Mouse (Mus musculus): ENCODE results near the gene Vav3. TPM values are rescaled to one million over a fixed set of nuclear protein-coding genes. Genes with fewer than 3 reads are reported as not detected.

The Vav3 gene
- polyA plus RNA-seq, 1 experiment from 2014 or later, result 16.3 TPM

- no peaks in the 10 kb centered on the region for H3K27me3 ChIP-seq (ENCODE audit: control insufficient read depth, insufficient read depth, low read length)
- H3K4me2 ChIP-seq (replicated peaks; ENCODE audit: low read depth, low read length), result no peak overlapping the region
- 57% methylated on average over 4 of the region's 4 CpGs for WGBS
- no peaks in the 10 kb centered on the region for H3K4me1 ChIP-seq (ENCODE audit: control insufficient read depth, insufficient read depth, low read length)
- no peak overlapping the region for H3K27ac ChIP-seq (ENCODE audit: low read length)
- H3K36me3 ChIP-seq (ENCODE audit: control insufficient read depth, insufficient read depth, low read length), result no peaks in the 10 kb centered on the region
- H3K9ac ChIP-seq (replicated peaks; ENCODE audit: low read depth, low read length), result no peak overlapping the region
- no peak for ATAC-seq (ENCODE audit: insufficient number of reproducible peaks, insufficient read depth, low FRiP score, low read depth)
- no peak overlapping the region for H3K4me3 ChIP-seq (ENCODE audit: low read depth, low read length)
- H3K9me3 ChIP-seq (ENCODE audit: control insufficient read depth, low read depth, low read length), result no peaks in the 10 kb centered on the region
Observed at GRCm38 (mm10) chr3:109360746-109361145, 20.3 kb downstream of the Vav3 start.

- no peak for ATAC-seq (ENCODE audit: insufficient number of reproducible peaks, insufficient read depth, low FRiP score, low read depth)
- 84% methylated on average over 5 of the region's 5 CpGs for WGBS
- Histone ChIP-seq H3K27ac (ENCODE audit: low read length) (no peak overlapping the region), H3K9me3 (ENCODE audit: control insufficient read depth, low read depth, low read length) (no peaks in the 10 kb centered on the region), H3K9ac (replicated peaks; ENCODE audit: low read depth, low read length) (no peak overlapping the region), H3K4me3 (ENCODE audit: low read depth, low read length) (no peak overlapping the region), H3K36me3 (ENCODE audit: control insufficient read depth, insufficient read depth, low read length) (no peaks in the 10 kb centered on the region), H3K4me1 (ENCODE audit: control insufficient read depth, insufficient read depth, low read length) (no peaks in the 10 kb centered on the region), H3K27me3 (ENCODE audit: control insufficient read depth, insufficient read depth, low read length) (no peaks in the 10 kb centered on the region), H3K4me2 (replicated peaks; ENCODE audit: low read depth, low read length) (no peak overlapping the region)
Observed at GRCm38 (mm10) chr3:109361882-109362281, 21.4 kb downstream of the Vav3 start.

- Histone ChIP-seq H3K4me3 (ENCODE audit: low read depth, low read length) (no peak overlapping the region), H3K9ac (replicated peaks; ENCODE audit: low read depth, low read length) (no peak overlapping the region), H3K36me3 (ENCODE audit: control insufficient read depth, insufficient read depth, low read length) (no peaks in the 10 kb centered on the region), H3K27ac (ENCODE audit: low read length) (no peak overlapping the region), H3K9me3 (ENCODE audit: control insufficient read depth, low read depth, low read length) (no peaks in the 10 kb centered on the region), H3K4me2 (replicated peaks; ENCODE audit: low read depth, low read length) (no peak overlapping the region), H3K27me3 (ENCODE audit: control insufficient read depth, insufficient read depth, low read length) (no peaks in the 10 kb centered on the region), H3K4me1 (ENCODE audit: control insufficient read depth, insufficient read depth, low read length) (no peaks in the 10 kb centered on the region)
- WGBS, result 83% methylated on average over 3 of the region's 3 CpGs
- no peak for ATAC-seq (ENCODE audit: insufficient number of reproducible peaks, insufficient read depth, low FRiP score, low read depth)
Observed at GRCm38 (mm10) chr3:109362310-109362709, 21.9 kb downstream of the Vav3 start.

GRCm38 (mm10) chr3:109363522-109363921, 23.1 kb downstream of the Vav3 start:
- Histone ChIP-seq H3K27ac (ENCODE audit: low read length) (no peak overlapping the region), H3K27me3 (ENCODE audit: control insufficient read depth, insufficient read depth, low read length) (no peaks in the 10 kb centered on the region), H3K9ac (replicated peaks; ENCODE audit: low read depth, low read length) (no peak overlapping the region), H3K4me1 (ENCODE audit: control insufficient read depth, insufficient read depth, low read length) (no peaks in the 10 kb centered on the region), H3K36me3 (ENCODE audit: control insufficient read depth, insufficient read depth, low read length) (no peaks in the 10 kb centered on the region), H3K4me2 (replicated peaks; ENCODE audit: low read depth, low read length) (no peak overlapping the region), H3K4me3 (ENCODE audit: low read depth, low read length) (no peak overlapping the region), H3K9me3 (ENCODE audit: control insufficient read depth, low read depth, low read length) (no peaks in the 10 kb centered on the region)
- 41% methylated on average over 5 of the region's 5 CpGs for WGBS
- ATAC-seq (ENCODE audit: insufficient number of reproducible peaks, insufficient read depth, low FRiP score, low read depth), result no peak

GRCm38 (mm10) chr3:109365875-109366274, 25.4 kb downstream of the Vav3 start:
- ATAC-seq (ENCODE audit: insufficient number of reproducible peaks, insufficient read depth, low FRiP score, low read depth), result no peak
- 92% methylated on average over 2 of the region's 2 CpGs for WGBS
- no peaks in the 10 kb centered on the region for H3K9me3 ChIP-seq (ENCODE audit: control insufficient read depth, low read depth, low read length)
- H3K4me1 ChIP-seq (ENCODE audit: control insufficient read depth, insufficient read depth, low read length), result no peaks in the 10 kb centered on the region
- H3K27ac ChIP-seq (ENCODE audit: low read length), result no peak overlapping the region
- H3K4me3 ChIP-seq (ENCODE audit: low read depth, low read length), result no peak overlapping the region
- H3K36me3 ChIP-seq (ENCODE audit: control insufficient read depth, insufficient read depth, low read length), result no peaks in the 10 kb centered on the region
- no peak overlapping the region for H3K9ac ChIP-seq (replicated peaks; ENCODE audit: low read depth, low read length)
- H3K4me2 ChIP-seq (replicated peaks; ENCODE audit: low read depth, low read length), result no peak overlapping the region
- H3K27me3 ChIP-seq (ENCODE audit: control insufficient read depth, insufficient read depth, low read length), result no peaks in the 10 kb centered on the region

GRCm38 (mm10) chr3:109366411-109366851, 26.0 kb downstream of the Vav3 start:
- WGBS, result 46% methylated on average over 7 of the region's 7 CpGs
- ATAC-seq (ENCODE audit: insufficient number of reproducible peaks, insufficient read depth, low FRiP score, low read depth), result no peak
- no peaks in the 10 kb centered on the region for H3K4me1 ChIP-seq (ENCODE audit: control insufficient read depth, insufficient read depth, low read length)
- H3K27ac ChIP-seq (ENCODE audit: low read length), result no peak overlapping the region
- H3K9ac ChIP-seq (replicated peaks; ENCODE audit: low read depth, low read length), result no peak overlapping the region
- no peak overlapping the region for H3K4me3 ChIP-seq (ENCODE audit: low read depth, low read length)
- H3K9me3 ChIP-seq (ENCODE audit: control insufficient read depth, low read depth, low read length), result no peaks in the 10 kb centered on the region
- H3K36me3 ChIP-seq (ENCODE audit: control insufficient read depth, insufficient read depth, low read length), result no peaks in the 10 kb centered on the region
- H3K27me3 ChIP-seq (ENCODE audit: control insufficient read depth, insufficient read depth, low read length), result no peaks in the 10 kb centered on the region
- H3K4me2 ChIP-seq (replicated peaks; ENCODE audit: low read depth, low read length), result no peak overlapping the region

- no peaks in the 10 kb centered on the region for H3K4me1 ChIP-seq (ENCODE audit: control insufficient read depth, insufficient read depth, low read length)
- no peak overlapping the region for H3K27ac ChIP-seq (ENCODE audit: low read length)
- WGBS, result 70% methylated on average over 9 of the region's 9 CpGs
Observed at GRCm38 (mm10) chr3:109368383-109369289, 28.2 kb downstream of the Vav3 start.

GRCm38 (mm10) chr3:109371576-109371975, 31.1 kb downstream of the Vav3 start:
- no peak for ATAC-seq (ENCODE audit: insufficient number of reproducible peaks, insufficient read depth, low FRiP score, low read depth)
- Histone ChIP-seq H3K9ac (replicated peaks; ENCODE audit: low read depth, low read length) (no peak overlapping the region), H3K4me3 (ENCODE audit: low read depth, low read length) (no peak overlapping the region), H3K4me1 (ENCODE audit: control insufficient read depth, insufficient read depth, low read length) (no peaks in the 10 kb centered on the region), H3K4me2 (replicated peaks; ENCODE audit: low read depth, low read length) (no peak overlapping the region), H3K9me3 (ENCODE audit: control insufficient read depth, low read depth, low read length) (no peaks in the 10 kb centered on the region), H3K36me3 (ENCODE audit: control insufficient read depth, insufficient read depth, low read length) (no peaks in the 10 kb centered on the region), H3K27me3 (ENCODE audit: control insufficient read depth, insufficient read depth, low read length) (no peaks in the 10 kb centered on the region), H3K27ac (ENCODE audit: low read length) (no peak overlapping the region)
- no CpG with 5 or more reads among the region's 1 CpGs for WGBS

More at GRCm38 (mm10) chr3:109368383-109369289, 28.2 kb downstream of the Vav3 start:
- ATAC-seq (ENCODE audit: insufficient number of reproducible peaks, insufficient read depth, low FRiP score, low read depth), result no peak; the same call in 1 of the 2 replicates
- Histone ChIP-seq H3K36me3 (ENCODE audit: control insufficient read depth, insufficient read depth, low read length) (no peaks in the 10 kb centered on the region), H3K9me3 (ENCODE audit: control insufficient read depth, low read depth, low read length) (no peaks in the 10 kb centered on the region), H3K9ac (replicated peaks; ENCODE audit: low read depth, low read length) (no peak overlapping the region), H3K27me3 (ENCODE audit: control insufficient read depth, insufficient read depth, low read length) (no peaks in the 10 kb centered on the region), H3K4me3 (ENCODE audit: low read depth, low read length) (no peak overlapping the region), H3K4me2 (replicated peaks; ENCODE audit: low read depth, low read length) (no peak overlapping the region)

Data from stomach, embryonic 14.5 days (tissue).